Mouse (Mus musculus) heart, postnatal 10 days (tissue): ENCODE results near the gene Gatc. TPM values are rescaled to one million over a fixed set of nuclear protein-coding genes. Genes with fewer than 3 reads are reported as not detected.
"Not testable (repeated sequence)": the region's sequence is repeated elsewhere in the genome, so short reads cannot be mapped to it uniquely, and the experiment has no call there.

Experiments used
- DNase-seq, 2 experiments: peaks; one replicate each; pipeline ENCODE4 v3.0.0; 2021
- intact Hi-C: fragments of 180-260 bp; cut with DNase I; formaldehyde crosslinking; loops from one replicate; pipeline ENCODE4 v1.15.1; 2025
- total RNA-seq, 2 experiments: library from RNA; stranded (reverse); gene quantifications; 2 replicates each; pipeline ENCODE4 v1.2.3; 2021

Gatc gene
- 10 to 100 TPM; 16.7 to 18.2 TPM for total RNA-seq

DNA sequence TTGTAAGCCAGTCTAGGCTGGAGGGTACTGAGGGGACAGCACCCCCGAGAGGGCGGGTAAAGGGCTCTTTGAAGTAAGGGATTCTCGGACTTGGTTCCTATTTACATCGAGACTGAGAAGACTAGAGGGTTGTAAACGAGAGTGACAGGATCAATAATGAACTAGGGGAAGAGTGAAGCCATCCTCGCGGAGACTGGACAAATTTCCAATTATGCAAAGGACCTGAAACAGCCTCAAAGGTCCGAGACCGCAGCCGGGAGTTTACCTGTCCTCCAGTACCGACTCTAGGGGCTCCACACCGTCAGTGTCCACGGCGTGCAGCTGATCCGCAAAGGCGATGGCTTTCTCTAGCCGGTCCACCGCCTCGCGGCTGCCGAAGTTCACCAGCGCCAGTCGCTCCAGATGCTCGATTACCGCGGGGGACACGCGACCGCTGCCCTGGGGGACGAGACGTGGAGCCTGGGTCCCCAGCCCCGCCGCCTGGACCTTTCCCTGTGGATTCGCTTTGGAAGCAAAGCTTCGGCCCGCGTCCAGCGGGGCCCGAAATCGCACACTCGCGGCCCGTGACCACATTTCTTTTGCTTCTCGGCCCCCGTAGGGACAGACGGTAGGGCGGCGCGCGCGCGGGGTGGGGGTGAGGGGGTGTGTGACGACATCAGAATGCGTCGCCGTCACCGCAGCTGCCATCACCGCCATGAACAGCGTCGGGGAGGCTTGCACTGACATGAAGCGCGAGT, at the start of gene Gatc, which contains the start of gene Triap1:
Gatc (minus strand) TSS at position 602 of the 737 bp plus-strand sequence.
Triap1 (plus strand) TSS at position 649 of the 737 bp plus-strand sequence.
- intact Hi-C loops, result loop anchor here (2.0 to 5.0 kb wide), 3 partner anchors 14 to 58 kb away; partner anchors contain the start of genes Dynll1 and Srsf9
- DNase-seq, result peak; percentile 92 to 94

DNA sequence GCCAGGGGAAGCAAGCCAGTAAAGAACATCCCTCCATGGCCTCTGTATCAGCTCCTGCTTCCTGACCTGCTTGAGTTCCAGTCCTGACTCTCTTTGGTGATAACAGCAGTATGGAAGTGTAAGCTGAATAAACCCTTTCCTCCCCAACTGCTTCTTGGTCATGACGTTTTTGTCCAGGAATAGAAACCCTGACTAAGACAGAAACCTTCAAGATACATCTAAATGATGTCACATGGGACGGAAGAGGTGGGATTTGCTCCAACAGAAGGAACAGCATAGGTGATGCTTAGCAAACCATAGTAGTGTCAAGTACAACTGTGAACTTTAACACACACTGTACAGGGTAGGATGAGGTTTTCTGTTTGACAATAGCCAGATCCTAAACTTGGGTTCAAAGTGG, 37.9 kb upstream of the Gatc start:
- DNase-seq, intact Hi-C loops: not testable (repeated sequence)

DNA sequence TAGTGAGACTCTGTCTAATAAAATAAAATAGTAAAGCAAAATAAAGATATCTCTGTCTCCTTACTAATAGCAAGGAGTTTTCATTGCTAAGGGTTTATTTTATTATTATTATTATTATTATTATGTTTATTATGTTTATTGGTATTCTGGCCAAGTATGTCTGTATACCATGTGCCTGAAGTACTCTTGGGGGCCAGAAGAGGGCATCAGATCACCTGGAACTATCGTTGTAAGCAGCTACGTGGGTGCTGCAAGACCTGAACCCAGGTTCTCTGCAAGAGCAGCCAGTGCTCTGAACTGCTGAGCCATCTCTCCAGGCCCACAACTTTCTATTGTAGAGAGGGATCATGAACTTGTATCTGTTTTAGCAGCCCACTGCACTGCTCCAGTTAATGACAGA, 34.5 kb upstream of the Gatc start:
- DNase-seq, result no peak
- intact Hi-C loops, result no loop called here

DNA sequence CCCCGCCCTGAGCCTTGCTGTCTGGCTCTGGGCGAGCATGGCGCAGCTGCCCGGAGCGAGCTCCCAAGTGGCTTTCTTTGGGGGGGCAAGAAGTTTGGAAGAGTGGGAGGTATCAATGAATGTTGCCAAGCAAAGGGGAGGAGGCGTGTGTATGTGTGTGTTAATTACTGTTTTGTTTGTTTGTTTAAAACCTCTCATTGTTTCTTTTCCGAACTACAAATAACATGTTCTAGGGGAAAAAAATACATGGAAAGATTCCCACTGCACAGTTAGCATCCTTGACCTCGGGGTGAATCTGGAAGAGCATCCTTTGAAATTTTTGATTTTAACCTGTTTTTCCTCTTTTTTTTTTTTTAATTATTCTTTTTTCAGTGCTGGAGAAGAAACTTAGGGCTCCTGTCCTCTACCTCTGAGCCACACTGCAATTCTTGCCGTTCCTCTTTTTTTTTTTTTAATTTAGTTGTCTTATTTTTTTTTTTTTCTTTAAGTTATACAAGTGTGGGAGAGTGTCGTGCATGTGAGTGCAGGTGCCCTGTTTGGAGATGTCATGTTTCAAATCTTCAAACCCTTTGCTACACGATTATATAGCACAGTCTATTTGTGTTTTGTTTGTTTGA, 33.3 kb upstream of the Gatc start:
- intact Hi-C loops, result no loop called here
- no peak for DNase-seq

DNA sequence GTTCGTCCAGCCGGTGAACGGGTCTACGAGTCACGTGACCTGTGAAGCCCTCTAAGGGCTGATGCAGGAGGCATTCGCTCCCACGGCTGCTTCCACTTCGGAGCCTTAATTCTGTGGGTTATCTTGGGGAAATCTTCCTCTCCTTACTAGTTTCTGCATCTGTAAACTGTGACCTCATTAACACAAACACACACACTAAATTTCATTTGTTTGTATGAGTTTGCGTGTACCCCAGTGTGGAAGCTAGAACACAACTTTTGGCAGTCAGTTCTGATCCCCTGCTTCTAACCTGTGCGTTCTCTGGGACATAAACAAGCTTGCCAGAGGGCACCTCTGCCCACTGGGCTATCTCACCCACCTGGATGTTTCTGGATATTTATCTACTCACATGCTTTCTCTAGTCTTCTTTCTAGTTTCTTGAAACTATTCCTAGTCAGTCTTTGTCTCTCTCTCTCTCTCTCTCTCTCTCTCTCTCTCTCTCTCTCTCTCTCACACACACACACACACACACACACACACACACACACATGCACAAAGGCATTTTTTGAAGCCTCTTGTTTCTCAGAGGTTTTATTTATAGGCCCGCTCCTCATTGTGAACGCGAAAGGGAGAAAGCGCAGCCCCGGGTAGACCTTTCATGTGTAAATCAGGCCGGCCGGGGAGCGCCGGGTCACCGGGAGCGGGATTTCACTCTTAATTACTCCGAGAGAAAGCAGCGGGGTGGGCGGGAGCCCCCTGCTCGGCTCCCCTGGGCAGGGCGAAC, 32.6 kb upstream of the Gatc start:
- no peak for DNase-seq
- intact Hi-C loops, result no loop called here

DNA sequence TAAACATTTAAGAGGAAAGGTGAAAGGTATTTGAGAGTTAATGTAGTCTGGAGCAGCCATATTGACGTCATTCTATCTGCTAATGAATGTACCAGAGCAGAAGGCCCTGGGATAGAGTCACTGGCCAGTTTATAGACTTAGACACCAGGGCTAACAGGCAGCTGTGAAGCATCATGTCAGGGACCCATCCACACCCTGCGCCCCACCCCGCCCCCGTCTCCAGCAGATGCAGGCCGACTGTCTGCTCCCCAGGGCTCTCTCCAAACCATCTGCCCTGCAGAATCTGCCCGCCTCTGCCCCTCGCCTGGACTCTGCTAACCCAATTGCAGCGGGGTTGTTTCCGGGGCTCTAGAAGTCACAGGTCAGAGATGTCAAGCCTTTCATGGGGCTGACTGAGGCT, 30.8 kb upstream of the Gatc start:
- intact Hi-C loops, result no loop called here
- peak in 1 of 2 experiments; percentile 15 for DNase-seq

DNA sequence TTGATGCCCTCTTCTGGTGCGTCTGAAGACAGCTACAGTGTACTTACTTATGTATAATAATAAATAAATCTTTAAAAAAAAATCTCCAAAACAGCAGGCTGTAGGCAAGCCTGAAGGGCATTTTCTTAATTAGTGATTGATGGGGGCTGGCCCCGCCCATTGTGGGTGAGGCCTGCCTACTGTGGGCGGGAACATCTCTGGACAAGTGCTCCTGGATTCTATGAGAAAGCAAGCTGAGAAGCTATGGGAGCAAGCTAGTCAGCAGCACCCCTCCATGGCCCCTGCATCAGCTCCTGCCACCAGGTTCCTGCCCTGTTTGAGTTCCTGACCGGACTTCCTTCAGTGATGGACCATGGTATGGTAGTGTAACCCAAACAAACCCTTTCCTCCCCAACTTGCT, 23.8 kb upstream of the Gatc start:
- intact Hi-C loops, result no loop called here
- no peak for DNase-seq

DNA sequence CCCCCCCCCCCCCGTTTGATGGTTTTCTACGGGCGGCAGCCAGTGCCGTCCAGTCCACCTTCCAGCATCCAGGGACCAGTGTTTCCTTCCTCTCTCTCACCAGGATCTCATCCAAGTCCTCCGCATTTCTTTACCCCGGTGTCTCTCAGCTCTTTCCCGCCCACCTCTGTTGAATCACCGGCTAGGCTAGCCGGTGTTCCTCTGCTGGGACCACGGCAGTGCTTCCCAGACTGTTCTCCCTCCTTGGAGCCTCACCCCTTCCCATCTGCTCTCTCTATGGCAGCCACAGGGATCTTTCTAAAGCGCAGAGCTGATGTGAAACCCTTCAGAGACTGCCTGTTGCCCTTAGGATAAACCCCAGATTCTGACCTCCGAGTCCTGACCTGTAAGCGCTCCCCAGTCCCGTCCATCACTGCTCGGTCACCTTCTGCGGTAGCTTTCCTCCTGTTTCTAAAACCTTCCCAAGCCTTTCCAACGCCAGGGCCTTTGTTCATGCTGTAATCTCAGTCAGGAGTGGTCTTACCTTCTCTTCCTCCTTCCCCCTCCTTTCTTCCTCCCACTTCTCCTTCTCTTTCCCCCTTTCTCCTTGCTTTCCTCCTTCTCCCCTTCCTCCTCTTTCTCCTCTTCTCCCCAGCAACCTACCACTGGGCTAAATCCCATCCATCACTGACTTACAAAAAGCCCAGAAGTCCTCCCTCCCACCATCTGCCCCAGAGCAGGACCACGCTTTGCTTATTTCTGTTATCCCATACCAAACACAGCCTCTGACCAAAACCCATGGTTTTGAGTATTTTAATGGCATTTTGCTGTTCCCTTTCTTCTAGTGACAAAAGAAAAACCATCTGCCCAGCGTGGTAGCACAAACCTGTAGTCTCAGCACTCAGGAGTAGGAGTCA, 22.1 kb upstream of the Gatc start:
- intact Hi-C loops, result no loop called here

DNA sequence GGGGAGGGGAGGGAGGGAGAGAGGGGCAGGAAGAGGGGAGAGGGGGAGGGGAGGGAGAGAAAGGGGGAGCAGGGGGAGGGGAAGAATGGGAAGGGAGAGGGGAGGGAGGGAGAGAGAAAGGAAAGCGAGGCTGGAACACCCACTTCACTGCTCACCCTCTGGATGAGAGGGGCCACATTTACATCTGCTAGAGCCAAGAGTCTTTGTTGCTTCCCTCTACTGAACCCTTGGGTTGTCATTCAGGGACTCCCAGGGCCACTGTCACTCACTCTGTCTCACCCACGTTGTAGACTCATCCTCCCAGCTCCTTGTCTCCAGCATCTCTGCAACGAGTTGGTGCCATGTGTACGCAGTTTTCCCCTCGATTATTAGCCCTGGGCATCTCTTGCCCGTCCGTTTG, 21.2 kb upstream of the Gatc start:
- intact Hi-C loops, result no loop called here
- DNase-seq, result no peak

More for the DNA sequence above, 22.1 kb upstream of the Gatc start:
- DNase-seq, result no peak

DNA sequence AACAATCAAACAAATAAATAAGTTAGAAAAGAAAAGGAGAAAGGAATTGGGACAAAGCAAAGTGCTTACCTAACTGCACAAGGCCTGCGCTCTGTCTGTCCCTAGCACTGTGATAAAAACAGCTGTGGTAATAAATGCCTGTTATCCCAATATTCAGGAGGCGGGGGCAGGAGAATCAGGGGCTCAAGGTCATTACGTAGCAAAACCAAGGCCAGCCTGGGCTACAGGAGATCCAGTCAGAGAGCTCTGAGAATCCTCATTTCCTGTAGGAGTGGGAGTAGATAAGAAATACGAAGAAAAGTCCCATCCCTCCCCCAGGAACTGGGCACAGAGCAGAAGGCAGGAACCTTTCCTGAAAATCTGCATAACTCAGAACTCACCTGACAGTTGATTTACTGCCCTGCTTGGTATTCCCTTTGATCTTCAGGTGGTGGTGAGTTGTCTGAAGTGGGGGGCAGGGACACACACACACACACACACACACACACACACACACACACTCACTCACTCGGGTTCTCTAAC, 18.9 kb upstream of the Gatc start:
- DNase-seq, result no peak
- intact Hi-C loops, result loop anchor here (1.0 kb wide), 1 partner anchor 81 kb away; no protein-coding TSS in a partner anchor

DNA sequence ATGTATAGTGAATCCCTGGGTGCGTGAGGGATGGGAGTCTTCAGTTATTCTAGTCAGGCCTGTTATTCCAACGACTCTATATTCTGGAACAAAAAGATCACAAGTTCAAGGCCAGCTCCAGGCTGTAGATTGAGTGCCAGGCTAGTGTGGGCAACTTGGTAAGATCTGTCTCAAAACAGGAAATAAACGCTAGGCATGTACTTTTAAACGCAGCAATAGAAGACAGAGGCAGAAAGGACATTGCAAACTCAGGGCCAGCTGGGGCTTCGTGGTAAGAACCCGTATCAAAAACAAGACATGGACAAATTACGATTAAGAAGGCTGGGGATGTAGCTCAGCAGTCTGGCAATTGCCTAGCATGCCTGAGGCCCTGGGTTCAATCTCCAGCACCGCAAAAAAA, 18.5 kb upstream of the Gatc start:
- intact Hi-C loops, result loop anchor here (1.0 kb wide), 1 partner anchor 82 kb away; no protein-coding TSS in a partner anchor
- no peak for DNase-seq

DNA sequence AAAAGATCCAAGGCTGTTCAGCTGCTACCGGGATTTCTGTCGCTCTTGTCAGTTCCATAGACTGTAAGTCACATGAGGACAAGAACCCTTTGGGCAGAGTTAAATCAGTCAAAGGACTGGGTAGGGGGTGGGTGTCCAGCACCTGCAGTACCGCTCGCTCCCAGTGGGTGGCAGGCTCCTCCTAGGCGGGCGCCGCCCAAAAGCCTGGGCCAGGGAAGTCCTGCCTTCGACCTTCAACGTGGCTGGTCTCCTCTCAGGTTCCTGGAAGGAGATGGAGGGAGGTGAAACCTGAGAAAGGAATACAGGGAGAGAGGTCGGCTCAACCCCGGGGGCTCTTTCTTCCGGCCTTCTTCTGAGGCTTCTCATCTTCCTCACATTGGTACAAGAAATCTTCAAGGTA, 17.9 kb upstream of the Gatc start:
- peak; percentile 85 to 92 for DNase-seq
- intact Hi-C loops, result loop anchor here (1.0 kb wide), 1 partner anchor 82 kb away; no protein-coding TSS in a partner anchor

DNA sequence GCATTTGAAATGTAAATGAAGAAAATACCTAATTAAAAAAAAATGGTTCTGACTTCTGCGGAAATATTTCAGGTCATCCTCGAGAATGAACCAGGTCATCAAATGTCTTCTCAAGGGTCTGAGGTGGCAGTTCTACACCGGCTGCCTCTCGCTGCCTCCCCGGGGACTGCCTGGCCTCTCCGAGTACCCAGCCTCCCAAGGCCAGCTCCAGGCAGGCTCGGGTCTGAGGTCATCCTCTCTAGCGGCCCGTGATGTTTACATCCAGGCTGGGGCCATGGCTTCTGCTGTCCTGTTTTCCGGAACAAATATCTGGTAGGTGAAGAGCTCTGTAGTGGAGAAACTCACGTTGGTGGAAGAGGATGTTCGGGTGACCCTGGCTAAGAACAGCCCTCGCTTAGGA, 14.1 kb upstream of the Gatc start:
- no peak for DNase-seq
- intact Hi-C loops, result no loop called here

DNA sequence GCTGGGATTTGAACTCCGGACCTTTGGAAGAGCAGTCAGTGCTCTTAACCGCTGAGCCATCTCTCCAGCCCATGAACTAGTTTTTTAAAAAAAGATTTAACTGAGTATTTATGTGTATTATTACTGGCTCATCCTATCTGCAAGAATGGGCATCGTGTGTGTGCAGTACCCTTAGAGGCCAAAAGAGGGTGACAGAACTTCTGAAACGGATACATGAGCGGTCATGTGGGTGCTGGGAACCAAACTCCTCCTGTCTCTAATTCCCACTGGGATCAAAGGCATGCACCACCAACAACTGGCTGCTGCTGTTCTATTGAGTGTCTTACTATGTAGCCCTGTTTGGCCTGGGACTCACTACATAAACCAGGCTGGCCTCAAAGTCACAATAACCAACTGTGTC, 10.4 kb upstream of the Gatc start:
- no peak for DNase-seq
- intact Hi-C loops, result no loop called here

DNA sequence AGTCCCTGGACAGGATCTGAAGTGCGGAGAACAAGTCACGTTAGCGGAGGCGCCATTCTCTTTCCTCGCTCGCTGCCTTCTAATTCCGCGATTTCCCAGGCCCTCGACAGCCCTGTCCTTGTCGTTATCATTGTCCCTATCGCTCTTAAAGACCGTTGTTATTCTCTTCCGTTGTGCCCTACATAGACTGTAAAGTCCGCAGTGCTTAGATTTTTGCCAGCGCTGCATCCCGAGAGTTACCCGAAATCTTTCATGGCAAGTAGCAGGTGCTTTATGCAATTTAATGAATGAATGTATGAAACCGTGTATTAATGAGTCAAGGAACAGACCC, 8.2 kb upstream of the Gatc start:
- DNase-seq, result no peak
- intact Hi-C loops, result loop anchor here (2.0 kb wide), 2 partner anchors 48 to 112 kb away; partner anchors contain the start of gene Dynll1

DNA sequence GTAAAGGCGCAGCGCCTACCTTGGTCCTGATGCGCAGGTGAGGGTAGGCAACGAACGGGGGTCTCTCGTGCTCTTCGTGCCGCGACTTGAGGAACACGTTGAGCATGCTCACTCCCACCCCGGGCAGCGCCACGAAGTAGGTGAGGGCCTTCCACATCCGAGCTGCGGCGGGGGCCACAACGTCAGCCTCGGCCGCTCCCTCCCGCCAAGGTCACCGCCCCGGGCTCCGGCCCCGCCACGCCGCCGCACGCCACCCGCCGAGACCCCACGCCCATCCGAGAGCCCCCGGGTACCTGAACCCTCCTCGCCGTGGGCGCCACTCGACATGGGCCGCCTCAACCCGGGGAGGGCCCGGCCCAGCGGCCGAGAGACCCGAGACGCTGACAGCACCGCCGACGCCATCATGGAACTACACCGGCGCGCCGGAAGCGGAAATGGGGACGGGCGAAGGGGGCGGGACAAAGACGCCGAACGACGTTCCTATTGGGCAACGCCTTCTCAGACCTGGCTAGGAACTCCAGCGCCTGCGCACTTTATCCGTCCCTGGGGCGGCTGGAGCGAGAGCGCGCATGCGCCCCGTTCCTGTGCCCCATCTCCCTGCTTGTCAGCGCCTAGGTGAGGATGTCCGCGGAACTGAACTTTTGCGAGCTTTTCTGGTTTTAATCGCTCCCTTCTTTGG, 7.7 kb upstream of the Gatc start, which contains the start of gene Cox6a1:
Cox6a1 (minus strand) TSS at position 436 of the 679 bp plus-strand sequence.
- intact Hi-C loops, result loop anchor here (2.0 kb wide), 2 partner anchors 48 to 112 kb away; partner anchors contain the start of gene Dynll1
- peak; percentile 99 for DNase-seq

DNA sequence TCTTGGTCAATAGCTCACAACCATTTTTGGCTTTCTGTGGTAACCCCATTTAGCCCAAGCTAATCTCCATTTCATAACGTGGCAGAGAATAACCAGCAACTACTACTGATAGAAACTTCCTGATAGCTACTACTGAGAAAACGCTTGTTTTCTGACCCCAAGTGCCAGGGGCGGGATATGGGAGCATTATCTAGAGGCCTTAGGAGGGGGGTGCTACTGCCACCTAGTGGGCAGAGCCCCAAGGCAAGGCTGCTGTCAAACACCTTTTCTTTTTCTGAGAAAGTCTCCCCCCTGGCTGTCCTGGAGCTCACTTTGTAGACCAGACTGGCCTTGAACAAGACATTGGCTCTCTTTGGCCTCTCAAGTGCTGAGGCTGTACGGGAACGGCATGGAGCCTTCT, 6.6 kb upstream of the Gatc start:
- peak; percentile 85 to 89 for DNase-seq

DNA sequence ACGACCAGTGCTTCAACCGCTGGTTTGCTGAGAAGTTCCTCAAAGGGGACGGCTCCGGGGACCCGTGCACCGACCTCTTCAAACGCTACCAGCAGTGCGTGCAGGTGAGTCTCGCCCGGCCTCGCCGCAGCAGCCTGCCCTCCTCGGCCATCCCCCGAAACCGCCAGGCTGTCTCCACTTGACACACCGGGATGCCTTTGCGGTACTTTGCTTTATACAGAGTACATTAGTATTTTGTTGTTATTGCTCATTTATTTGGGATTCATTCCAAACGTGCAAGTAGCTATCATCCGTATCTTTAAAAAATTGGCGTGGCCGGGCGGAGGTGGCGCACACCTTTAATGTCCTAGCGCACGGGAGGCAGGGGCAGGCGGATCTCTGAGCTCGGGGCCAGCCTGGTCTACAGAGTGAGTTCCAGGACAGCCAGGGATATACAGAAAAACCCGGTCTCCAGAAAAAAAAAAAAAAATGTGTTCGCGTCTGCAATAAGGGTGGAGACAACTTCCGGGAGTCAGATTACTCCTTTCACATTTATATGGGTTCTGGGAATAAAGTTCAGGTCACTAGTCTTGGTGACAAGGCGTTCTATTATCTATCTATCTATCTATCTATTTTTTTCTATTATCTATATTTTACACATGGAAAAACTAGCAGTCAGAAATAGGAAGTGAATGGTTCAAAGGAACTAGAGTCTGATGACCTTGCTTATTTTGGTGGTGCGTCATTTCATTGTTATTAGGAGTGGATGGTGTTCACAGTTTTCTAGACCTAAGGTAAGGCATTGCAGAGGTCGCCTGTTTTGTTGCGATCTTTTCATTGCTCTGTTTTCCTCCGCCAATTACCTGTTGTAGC, 562 bp upstream of the Gatc start:
- intact Hi-C loops, result loop anchor here (2.0 to 5.0 kb wide), 3 partner anchors 15 to 59 kb away; partner anchors contain the start of genes Dynll1 and Srsf9

More for the DNA sequence above, 6.6 kb upstream of the Gatc start:
- intact Hi-C loops, result no loop called here

More for the DNA sequence above, 562 bp upstream of the Gatc start:
- DNase-seq, result no peak
